Mouse (Mus musculus): ENCODE data around the gene Atraid.

Atraid gene

GRCm38 (mm10) chr5:31094799-31095691 is 46.9 kb downstream of the Atraid start:
- DNase-seq (ENCODE audit: low read depth, low spot score): no peak

DNA sequence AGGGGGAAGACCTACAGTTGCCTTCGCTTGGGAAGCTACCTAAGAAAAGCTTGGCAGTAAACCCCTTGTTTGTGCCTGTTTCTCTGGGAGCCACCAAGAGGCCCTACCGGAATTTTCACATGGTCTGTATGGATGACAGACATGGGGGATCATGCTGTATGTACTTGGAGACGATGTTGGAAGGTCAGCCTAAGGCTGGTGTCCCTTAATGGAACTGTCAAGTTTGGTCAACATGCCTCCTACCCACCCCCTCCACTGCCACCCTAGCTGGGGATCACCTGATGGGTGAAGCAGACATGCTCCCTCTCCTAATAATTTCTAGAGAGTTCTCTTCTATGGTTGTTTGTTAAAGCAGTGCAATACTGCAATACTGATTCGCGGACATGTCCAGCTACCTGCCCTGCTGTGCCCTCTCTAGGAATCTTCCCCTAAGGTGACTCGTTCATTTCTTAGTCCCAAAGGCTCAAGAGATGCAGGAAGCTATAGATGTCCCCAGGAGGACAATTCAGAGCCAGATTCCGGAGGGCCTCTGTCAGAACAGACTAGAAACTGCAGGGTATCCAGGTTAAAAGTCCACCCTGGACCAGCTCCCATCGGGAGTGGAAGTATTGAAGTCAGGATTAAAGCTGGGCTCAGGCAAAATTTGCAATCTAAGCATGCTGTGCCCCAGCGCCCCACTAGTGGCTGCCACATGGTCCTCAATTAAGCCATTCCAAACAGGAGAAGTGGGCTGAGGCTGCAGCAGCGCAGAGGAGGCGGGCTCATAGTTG is 47.8 kb downstream of the Atraid start:
- no peak for DNase-seq (ENCODE audit: low read depth, low spot score)

Data from WW6 (cell line).